Mouse (Mus musculus): Measurements from ENCODE around the gene Fnbp1l. TPM values are rescaled to one million over a fixed set of nuclear protein-coding genes. Genes with fewer than 3 reads are reported as not detected.

Fnbp1l gene
- polyA plus RNA-seq, 1 experiment from 2014 or later = 56.3 TPM

GRCm38 (mm10) chr3:122516327-122516695 lies 103.2 kb downstream of the Fnbp1l start:
- H3K9me3 ChIP-seq (ENCODE audit: low read depth, low read length) = no peaks in the 10 kb centered on the region
- H3K4me2 ChIP-seq = no peak overlapping the region
- DNase-seq (no peak), ATAC-seq (ENCODE audit: insufficient read depth) (no peak)
- H3K27me3 ChIP-seq (ENCODE audit: insufficient read depth, low read length) = no peaks in the 10 kb centered on the region
- WGBS = 69% methylated on average over 3 of the region's 3 CpGs
- no peak for TF ChIP-seq CTCF (IDR thresholded peaks at IDR 0.05; ENCODE audit: low read depth)
- peaks cover 7% of the 10 kb centered on the region; the same call in 1 of the 2 replicates for H3K4me1 ChIP-seq (ENCODE audit: insufficient read depth)
- no peak overlapping the region for H3K27ac ChIP-seq (ENCODE audit: low read depth)
- peaks cover 16% of the 10 kb centered on the region for H3K36me3 ChIP-seq (ENCODE audit: insufficient read depth)
- no peak overlapping the region for H3K4me3 ChIP-seq (ENCODE audit: low read depth, low read length)
- no peak overlapping the region for H3K9ac ChIP-seq

GRCm38 (mm10) chr3:122515568-122516326 lies 103.8 kb downstream of the Fnbp1l start:
- no peaks in the 10 kb centered on the region for H3K9me3 ChIP-seq (ENCODE audit: low read depth, low read length)
- peaks cover 16% of the 10 kb centered on the region for H3K36me3 ChIP-seq (ENCODE audit: insufficient read depth)
- DNase-seq (no peak), ATAC-seq (ENCODE audit: insufficient read depth) (no peak)
- no peaks in the 10 kb centered on the region for H3K27me3 ChIP-seq (ENCODE audit: insufficient read depth, low read length)
- H3K4me2 ChIP-seq = no peak overlapping the region
- no peak overlapping the region for H3K4me3 ChIP-seq (ENCODE audit: low read depth, low read length)
- no peak overlapping the region for H3K9ac ChIP-seq
- TF ChIP-seq CTCF (IDR thresholded peaks at IDR 0.05; ENCODE audit: low read depth) = no peak
- 59% methylated on average over 6 of the region's 6 CpGs for WGBS
- H3K4me1 ChIP-seq (ENCODE audit: insufficient read depth) = peaks cover 7% of the 10 kb centered on the region; the same call in 1 of the 2 replicates
- H3K27ac ChIP-seq (ENCODE audit: low read depth) = no peak overlapping the region

- H3K27me3 ChIP-seq (ENCODE audit: insufficient read depth, low read length) = no peaks in the 10 kb centered on the region
- no peak overlapping the region for H3K27ac ChIP-seq (ENCODE audit: low read depth)
- ATAC-seq (ENCODE audit: insufficient read depth) (no peak), DNase-seq (no peak)
- H3K9ac ChIP-seq = no peak overlapping the region
- H3K4me1 ChIP-seq (ENCODE audit: insufficient read depth) = peaks cover 16% of the 10 kb centered on the region
- H3K4me3 ChIP-seq (ENCODE audit: low read depth, low read length) = no peak overlapping the region
- TF ChIP-seq CTCF (IDR thresholded peaks at IDR 0.05; ENCODE audit: low read depth) = no peak
- H3K36me3 ChIP-seq (ENCODE audit: insufficient read depth) = peaks cover 12% of the 10 kb centered on the region
- WGBS = 87% methylated on average over 16 of the region's 16 CpGs
- H3K9me3 ChIP-seq (ENCODE audit: low read depth, low read length) = no peaks in the 10 kb centered on the region
- H3K4me2 ChIP-seq = no peak overlapping the region
Observed at GRCm38 (mm10) chr3:122512725-122513375, 106.7 kb downstream of the Fnbp1l start.

- no peak overlapping the region for H3K4me2 ChIP-seq
- H3K4me3 ChIP-seq (ENCODE audit: low read depth, low read length) = no peak overlapping the region
- TF ChIP-seq CTCF (IDR thresholded peaks at IDR 0.05; ENCODE audit: low read depth) = no peak
- DNase-seq (no peak), ATAC-seq (ENCODE audit: insufficient read depth) (no peak)
- H3K36me3 ChIP-seq (ENCODE audit: insufficient read depth) = peaks cover 12% of the 10 kb centered on the region
- no peaks in the 10 kb centered on the region for H3K27me3 ChIP-seq (ENCODE audit: insufficient read depth, low read length)
- no peaks in the 10 kb centered on the region for H3K9me3 ChIP-seq (ENCODE audit: low read depth, low read length)
- no peak overlapping the region for H3K9ac ChIP-seq
- no peak overlapping the region for H3K27ac ChIP-seq (ENCODE audit: low read depth)
- peaks cover 16% of the 10 kb centered on the region for H3K4me1 ChIP-seq (ENCODE audit: insufficient read depth)
- 77% methylated on average over 14 of the region's 14 CpGs for WGBS
Observed at GRCm38 (mm10) chr3:122511721-122512619, 107.5 kb downstream of the Fnbp1l start.

- 68% methylated on average over 10 of the region's 10 CpGs for WGBS
- no peak overlapping the region for H3K4me3 ChIP-seq (ENCODE audit: low read depth, low read length)
- no peak for ATAC-seq (ENCODE audit: insufficient read depth)
- H3K27ac ChIP-seq (ENCODE audit: low read depth) = no peak overlapping the region
- no peaks in the 10 kb centered on the region for H3K27me3 ChIP-seq (ENCODE audit: insufficient read depth, low read length)
- no peak for TF ChIP-seq CTCF (IDR thresholded peaks at IDR 0.05; ENCODE audit: low read depth)
- peaks cover 11% of the 10 kb centered on the region for H3K36me3 ChIP-seq (ENCODE audit: insufficient read depth)
- no peak overlapping the region for H3K4me2 ChIP-seq
- H3K4me1 ChIP-seq (ENCODE audit: insufficient read depth) = peaks cover 15% of the 10 kb centered on the region
- no peak overlapping the region for H3K9ac ChIP-seq
- no peaks in the 10 kb centered on the region for H3K9me3 ChIP-seq (ENCODE audit: low read depth, low read length)
- no peak for DNase-seq
Observed at GRCm38 (mm10) chr3:122510932-122511331, 108.6 kb downstream of the Fnbp1l start.

GRCm38 (mm10) chr3:122510240-122510750 lies 109.2 kb downstream of the Fnbp1l start:
- H3K4me2 ChIP-seq = no peak overlapping the region
- no peak for ATAC-seq (ENCODE audit: insufficient read depth)

More at GRCm38 (mm10) chr3:122510240-122510750, 109.2 kb downstream of the Fnbp1l start:
- H3K4me1 ChIP-seq (ENCODE audit: insufficient read depth) = peaks cover 9% of the 10 kb centered on the region
- no peak for TF ChIP-seq CTCF (IDR thresholded peaks at IDR 0.05; ENCODE audit: low read depth)
- H3K9ac ChIP-seq = no peak overlapping the region
- no peaks in the 10 kb centered on the region for H3K27me3 ChIP-seq (ENCODE audit: insufficient read depth, low read length)
- 72% methylated on average over 14 of the region's 14 CpGs for WGBS
- no peak for DNase-seq
- H3K9me3 ChIP-seq (ENCODE audit: low read depth, low read length) = no peaks in the 10 kb centered on the region
- H3K36me3 ChIP-seq (ENCODE audit: insufficient read depth) = peaks cover 8% of the 10 kb centered on the region
- no peak overlapping the region for H3K27ac ChIP-seq (ENCODE audit: low read depth)
- H3K4me3 ChIP-seq (ENCODE audit: low read depth, low read length) = no peak overlapping the region
